Mouse (Mus musculus): ENCODE measurements around the gene Zbtb20.

- TF ChIP-seq CTCF (IDR thresholded peaks at IDR 0.05; ENCODE audit: control insufficient read depth, insufficient read depth, low read length) (no peak), POLR2A (IDR thresholded peaks at IDR 0.05; ENCODE audit: borderline replicate concordance, control insufficient read depth, low read depth, low read length) (no peak)
These were observed 815.2 kb downstream of the Zbtb20 start for GRCm38 (mm10) chr16:43690912-43691311.

Data from bone marrow, adult 2 months (tissue).